Mouse (Mus musculus): ENCODE measurements around the gene Aarsd1. TPM values are rescaled to one million over a fixed set of nuclear protein-coding genes. Genes with fewer than 3 reads are reported as not detected.
"Not testable (repeated sequence)": the region's sequence is repeated elsewhere in the genome, so short reads cannot be mapped to it uniquely, and the experiment has no call there.

Aarsd1 gene
- polyA plus RNA-seq, 1 experiment from 2014 or later = 92.0 TPM

- Histone ChIP-seq H3K4me3 (peak overlapping the region; percentile 86), H3K9me3 (no peaks in the 10 kb centered on the region), H3K4me2 (peak overlapping the region; percentile 93), H3K9ac (peak overlapping the region; percentile 94), H3K27me3 (no peaks in the 10 kb centered on the region), H3K27ac (replicated peaks) (peak overlapping the region; percentile 92), H3K36me3 (peaks cover 17% of the 10 kb centered on the region), H3K4me1 (replicated peaks) (peaks cover 18% of the 10 kb centered on the region)
- WGBS = under 1% methylated on average over 14 of the region's 14 CpGs
- ATAC-seq (ENCODE audit: low FRiP score, low read depth) = no peak
Measured at GRCm38 (mm10) chr11:101442760-101443159, 25.3 kb upstream of the Aarsd1 start.

- Histone ChIP-seq H3K4me3 (peak within 1 kb of the TSS; percentile 86), H3K9me3 (no peaks in the 10 kb centered on the region), H3K27ac (replicated peaks) (peak within 1 kb of the TSS; percentile 92), H3K4me1 (replicated peaks) (peaks cover 18% of the 10 kb centered on the region), H3K9ac (peak within 1 kb of the TSS; percentile 94), H3K27me3 (no peaks in the 10 kb centered on the region), H3K36me3 (peaks cover 17% of the 10 kb centered on the region), H3K4me2 (peak within 1 kb of the TSS; percentile 93)
- ATAC-seq (ENCODE audit: low FRiP score, low read depth) = peak; percentile 98
- WGBS = 0% methylated on average over 42 of the region's 42 CpGs
Measured at GRCm38 (mm10) chr11:101442127-101442693, 24.8 kb upstream of the Aarsd1 start, which contains the start of gene Rpl27. Gene Rpl27, plus strand, starts transcription at chr11:101442298.

- 40% methylated on average over 15 of the region's 15 CpGs for WGBS
- not testable (repeated sequence) for H3K9ac ChIP-seq; ATAC-seq (ENCODE audit: low FRiP score, low read depth); H3K9me3 ChIP-seq; H3K27me3 ChIP-seq
- peak overlapping the region; percentile 49 for H3K4me2 ChIP-seq
- H3K4me1 ChIP-seq (replicated peaks) = peaks cover 18% of the 10 kb centered on the region
- 0 out of 2 replicates have a peak overlapping the region, but pooled peaks have one; percentile 53 for H3K27ac ChIP-seq (replicated peaks)
- peak overlapping the region; percentile 29 for H3K4me3 ChIP-seq
- H3K36me3 ChIP-seq = peaks cover 17% of the 10 kb centered on the region
Measured at GRCm38 (mm10) chr11:101441450-101442126, 24.2 kb upstream of the Aarsd1 start.

GRCm38 (mm10) chr11:101438006-101438405, 20.6 kb upstream of the Aarsd1 start:
- not testable (repeated sequence) for H3K27ac ChIP-seq (replicated peaks); H3K9ac ChIP-seq; H3K9me3 ChIP-seq; H3K4me1 ChIP-seq (replicated peaks); H3K4me2 ChIP-seq; ATAC-seq (ENCODE audit: low FRiP score, low read depth); H3K4me3 ChIP-seq; H3K27me3 ChIP-seq
- WGBS = 49% methylated on average over 3 of the region's 3 CpGs
- H3K36me3 ChIP-seq = peaks cover 26% of the 10 kb centered on the region

- H3K4me3 ChIP-seq = no peak overlapping the region
- 48% methylated on average over 4 of the region's 4 CpGs for WGBS
- ATAC-seq (ENCODE audit: low FRiP score, low read depth) = no peak
Measured at GRCm38 (mm10) chr11:101436916-101437315, 19.5 kb upstream of the Aarsd1 start.

GRCm38 (mm10) chr11:101435831-101436230, 18.4 kb upstream of the Aarsd1 start:
- Histone ChIP-seq H3K27ac (replicated peaks) (no peak overlapping the region), H3K36me3 (peaks cover 45% of the 10 kb centered on the region), H3K27me3 (no peaks in the 10 kb centered on the region), H3K4me3 (no peak overlapping the region), H3K9ac (no peak overlapping the region), H3K4me2 (no peak overlapping the region), H3K9me3 (no peaks in the 10 kb centered on the region), H3K4me1 (replicated peaks) (no peaks in the 10 kb centered on the region)
- ATAC-seq (ENCODE audit: low FRiP score, low read depth) = no peak
- WGBS = 87% methylated on average over 4 of the region's 4 CpGs

More at GRCm38 (mm10) chr11:101436916-101437315, 19.5 kb upstream of the Aarsd1 start:
- Histone ChIP-seq H3K36me3 (peaks cover 34% of the 10 kb centered on the region), H3K27ac (replicated peaks) (no peak overlapping the region), H3K9ac (no peak overlapping the region), H3K27me3 (no peaks in the 10 kb centered on the region), H3K4me1 (replicated peaks) (no peaks in the 10 kb centered on the region), H3K4me2 (no peak overlapping the region), H3K9me3 (no peaks in the 10 kb centered on the region)

- no peaks in the 10 kb centered on the region for H3K9me3 ChIP-seq
- no peak overlapping the region for H3K4me2 ChIP-seq
- no peak overlapping the region for H3K9ac ChIP-seq
- H3K4me3 ChIP-seq = no peak overlapping the region
- H3K4me1 ChIP-seq (replicated peaks) = no peaks in the 10 kb centered on the region
- no peak overlapping the region for H3K27ac ChIP-seq (replicated peaks)
- 84% methylated on average over 13 of the region's 13 CpGs for WGBS
- H3K27me3 ChIP-seq = no peaks in the 10 kb centered on the region
- no peak for ATAC-seq (ENCODE audit: low FRiP score, low read depth)
- peaks cover 61% of the 10 kb centered on the region for H3K36me3 ChIP-seq
Measured at GRCm38 (mm10) chr11:101433396-101433795, 16.0 kb upstream of the Aarsd1 start.

GRCm38 (mm10) chr11:101431327-101431726, 13.9 kb upstream of the Aarsd1 start:
- H3K36me3 ChIP-seq = peaks cover 61% of the 10 kb centered on the region
- WGBS = 94% methylated on average over 9 of the region's 9 CpGs
- no peak overlapping the region for H3K4me3 ChIP-seq
- H3K27ac ChIP-seq (replicated peaks) = no peak overlapping the region
- peaks cover 13% of the 10 kb centered on the region for H3K4me1 ChIP-seq (replicated peaks)
- no peaks in the 10 kb centered on the region for H3K27me3 ChIP-seq
- no peaks in the 10 kb centered on the region for H3K9me3 ChIP-seq
- no peak overlapping the region for H3K4me2 ChIP-seq
- no peak overlapping the region for H3K9ac ChIP-seq
- no peak for ATAC-seq (ENCODE audit: low FRiP score, low read depth)

GRCm38 (mm10) chr11:101426165-101426564, 8.8 kb upstream of the Aarsd1 start:
- ATAC-seq (ENCODE audit: low FRiP score, low read depth) = no peak
- Histone ChIP-seq H3K9ac (peak overlapping the region; percentile 80), H3K4me2 (peak overlapping the region; percentile 80), H3K36me3 (peaks cover 20% of the 10 kb centered on the region), H3K4me1 (replicated peaks) (peaks cover 29% of the 10 kb centered on the region), H3K27ac (replicated peaks) (no peak overlapping the region), H3K9me3 (no peaks in the 10 kb centered on the region), H3K4me3 (peak overlapping the region; percentile 96), H3K27me3 (no peaks in the 10 kb centered on the region)
- 68% methylated on average over 8 of the region's 8 CpGs for whole genome bisulfite sequencing

- peak; percentile 94 for ATAC-seq (ENCODE audit: low FRiP score, low read depth)
- Histone ChIP-seq H3K9me3 (no peaks in the 10 kb centered on the region), H3K27ac (replicated peaks) (peak within 1 kb of the TSS; percentile 95), H3K4me3 (peak within 1 kb of the TSS; percentile 96), H3K9ac (peak within 1 kb of the TSS; percentile 80), H3K4me2 (peak within 1 kb of the TSS; percentile 80), H3K27me3 (no peaks in the 10 kb centered on the region), H3K4me1 (replicated peaks) (peaks cover 29% of the 10 kb centered on the region), H3K36me3 (peaks cover 11% of the 10 kb centered on the region)
- under 1% methylated on average over 80 of the region's 81 CpGs for WGBS
Measured at GRCm38 (mm10) chr11:101424925-101425813, 7.8 kb upstream of the Aarsd1 start, which contains the start of the genes Rundc1 and Ptges3l. Gene Rundc1, plus strand, starts transcription at chr11:101425085. Gene Ptges3l, minus strand, starts transcription at chr11:101425333.

GRCm38 (mm10) chr11:101424105-101424851, 6.9 kb upstream of the Aarsd1 start, which contains the start of gene Gm27029:
Gene Gm27029, minus strand, starts transcription at chr11:101424796.
- H3K36me3 ChIP-seq = peaks cover 2% of the 10 kb centered on the region; the same call in 1 of the 2 replicates
- H3K4me2 ChIP-seq = peak within 1 kb of the TSS; percentile 80
- peak within 1 kb of the TSS; percentile 95 for H3K27ac ChIP-seq (replicated peaks)
- peaks cover 29% of the 10 kb centered on the region for H3K4me1 ChIP-seq (replicated peaks)
- 5% methylated on average over 23 of the region's 23 CpGs for WGBS
- H3K27me3 ChIP-seq = no peaks in the 10 kb centered on the region
- peak within 1 kb of the TSS; percentile 80 for H3K9ac ChIP-seq
- H3K9me3 ChIP-seq = no peaks in the 10 kb centered on the region
- peak; percentile 39 for ATAC-seq (ENCODE audit: low FRiP score, low read depth)
- peak within 1 kb of the TSS; percentile 96 for H3K4me3 ChIP-seq

All from hindbrain, embryonic 15.5 days (tissue).